Mouse (Mus musculus) c-Kit-positive CD71-positive TER-119-positive erythroid progenitor cells, embryonic 14.5 days (primary cell): ENCODE measurements around the gene Il12rb2.

ENCODE experiments used
- DNase-seq: peaks from one replicate; pipeline ENCODE4 v3.0.0-alpha.2; 2013; ENCODE audit warnings: low spot score

Gene Il12rb2

DNA sequence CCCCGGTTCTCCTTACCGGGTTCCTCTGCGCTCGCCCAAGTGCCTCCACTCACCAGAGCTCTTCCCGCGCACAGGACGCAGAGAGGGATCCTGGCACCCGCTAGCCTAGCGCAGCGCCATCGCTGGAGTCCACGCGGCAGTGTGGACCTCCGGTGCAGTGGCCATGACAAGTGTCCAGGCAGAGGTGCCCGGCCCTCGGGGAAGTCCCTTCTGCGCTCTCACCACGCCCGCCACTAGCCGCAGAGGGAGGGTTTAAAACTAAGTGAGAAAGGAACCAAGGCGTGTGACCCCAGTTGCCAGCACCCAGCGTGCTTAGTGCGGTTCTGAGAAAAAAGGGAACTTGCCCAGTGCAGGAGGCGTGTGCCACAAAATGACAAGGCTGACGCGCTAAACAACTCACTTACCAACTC is at the start of gene Il12rb2:
Gene Il12rb2, minus strand, starts transcription at position 207 of the 410 bp plus-strand sequence.
- DNase-seq, result no peak

- no peak for DNase-seq
These were observed 45.8 kb upstream of the Il12rb2 start for GRCm38 (mm10) chr6:67421761-67422160.

GRCm38 (mm10) chr6:67416557-67416956 is 40.6 kb upstream of the Il12rb2 start:
- DNase-seq, result no peak

GRCm38 (mm10) chr6:67415276-67415675 is 39.3 kb upstream of the Il12rb2 start:
- no peak for DNase-seq

DNA sequence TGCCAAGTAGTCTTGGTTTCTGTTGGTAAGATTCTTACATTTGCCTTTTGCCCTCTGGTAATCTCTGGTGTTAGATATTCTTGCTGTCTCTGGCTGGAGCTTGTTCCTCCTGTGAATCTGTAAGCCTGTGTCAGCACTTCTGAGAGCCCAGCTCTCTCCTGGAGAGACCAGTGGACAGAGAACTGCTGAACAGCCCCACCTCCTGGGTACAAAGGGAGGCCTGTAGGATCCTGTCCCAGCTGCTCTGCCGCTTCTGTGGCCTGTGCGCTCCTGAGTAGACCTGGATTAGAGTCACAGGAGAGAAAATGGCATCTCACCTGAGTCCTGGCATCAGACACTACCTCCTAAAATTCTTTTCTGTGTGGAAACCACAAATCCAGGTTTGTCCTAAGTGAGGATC is 37.4 kb upstream of the Il12rb2 start:
- DNase-seq, result no peak

GRCm38 (mm10) chr6:67405281-67405682 is 29.3 kb upstream of the Il12rb2 start:
- DNase-seq, result no peak

GRCm38 (mm10) chr6:67399551-67399950 is 23.6 kb upstream of the Il12rb2 start:
- no peak for DNase-seq

GRCm38 (mm10) chr6:67365785-67366184 is 10.2 kb downstream of the Il12rb2 start:
- no peak for DNase-seq

GRCm38 (mm10) chr6:67348065-67348464 is 27.9 kb downstream of the Il12rb2 start:
- DNase-seq, result no peak

- DNase-seq, result no peak
These were observed 36.5 kb downstream of the Il12rb2 start for GRCm38 (mm10) chr6:67339494-67339893.

DNA sequence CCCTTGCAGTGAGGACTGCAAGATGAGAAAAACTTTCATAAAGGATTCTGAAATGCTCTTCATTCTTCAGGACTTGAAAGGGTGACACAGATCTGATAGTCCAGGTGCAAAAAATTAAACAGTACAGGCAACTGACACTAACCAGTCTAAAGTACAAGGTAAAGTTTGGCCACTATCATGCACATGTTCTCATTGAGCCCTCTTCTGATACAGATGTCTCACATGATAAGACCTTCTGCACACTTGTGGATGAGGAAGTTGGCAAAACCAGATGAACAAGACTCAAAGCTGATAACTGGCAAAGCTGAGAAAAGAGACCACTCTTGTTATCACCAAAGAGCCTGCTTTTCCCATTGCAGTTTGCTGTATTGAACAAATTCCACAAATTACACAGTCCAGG is 38.0 kb downstream of the Il12rb2 start:
- DNase-seq, result peak; percentile 27

GRCm38 (mm10) chr6:67323788-67324187 is 52.2 kb downstream of the Il12rb2 start:
- DNase-seq, result no peak

DNA sequence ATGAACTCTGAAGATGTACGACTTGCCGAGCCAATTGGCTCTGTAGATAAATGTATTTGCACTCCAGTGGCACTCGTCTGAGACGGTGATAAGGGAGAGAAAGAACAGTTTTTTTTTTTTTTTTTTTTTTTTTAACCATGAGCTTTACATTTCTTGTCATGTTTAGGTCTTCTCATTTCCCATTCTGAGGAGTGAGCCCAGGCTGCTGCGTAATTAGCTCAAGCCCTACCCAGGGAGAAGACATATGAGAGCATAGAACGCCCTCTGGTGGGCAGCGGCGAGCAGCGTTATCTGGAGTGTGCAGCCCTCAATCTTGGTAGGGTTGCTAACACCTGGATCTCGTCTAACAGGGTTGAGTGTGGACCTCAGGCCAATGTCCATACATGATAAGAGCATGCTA is 57.5 kb downstream of the Il12rb2 start:
- DNase-seq, result peak; percentile 65

GRCm38 (mm10) chr6:67317827-67318338 is 58.1 kb downstream of the Il12rb2 start:
- DNase-seq, result no peak

GRCm38 (mm10) chr6:67317068-67317467 is 58.9 kb downstream of the Il12rb2 start:
- DNase-seq, result no peak

DNA sequence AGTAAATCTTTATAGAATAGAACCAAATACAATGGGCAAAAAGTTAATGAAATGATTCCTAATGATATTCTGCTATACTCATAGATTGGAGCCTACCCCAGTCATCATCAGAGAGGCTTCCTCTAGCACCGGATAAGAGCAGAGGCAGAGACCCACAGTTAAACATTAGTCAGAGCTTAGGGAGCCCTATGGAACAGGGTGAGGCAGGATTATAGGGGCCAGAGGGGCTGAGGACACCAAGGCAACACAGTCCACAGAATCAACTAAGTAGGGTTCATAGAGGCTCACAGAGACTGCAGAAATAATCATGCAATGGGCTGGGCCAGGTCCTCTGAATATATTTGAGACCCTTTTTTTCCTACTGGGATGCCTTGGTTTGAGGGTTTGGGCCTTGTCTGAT is 61.3 kb downstream of the Il12rb2 start:
- DNase-seq, result no peak

DNA sequence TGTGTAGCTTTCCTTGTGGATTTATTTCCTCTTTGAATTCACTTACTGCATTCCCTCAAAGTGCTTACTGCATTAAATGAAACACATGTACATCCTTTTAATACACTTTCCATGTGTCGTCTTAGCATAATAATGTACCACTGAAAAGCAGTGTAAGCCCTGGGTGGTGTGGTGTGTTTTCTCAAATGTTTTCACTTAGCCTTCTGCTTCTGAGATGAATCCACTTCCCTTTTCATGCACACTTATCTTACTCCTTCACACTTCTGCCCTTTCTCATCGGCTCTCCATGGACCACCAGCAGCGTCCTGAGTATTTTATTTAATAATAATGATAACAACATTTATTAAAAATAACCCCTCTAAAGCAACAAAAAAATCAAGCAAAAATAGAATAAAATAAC is 66.2 kb downstream of the Il12rb2 start:
- no peak for DNase-seq

DNA sequence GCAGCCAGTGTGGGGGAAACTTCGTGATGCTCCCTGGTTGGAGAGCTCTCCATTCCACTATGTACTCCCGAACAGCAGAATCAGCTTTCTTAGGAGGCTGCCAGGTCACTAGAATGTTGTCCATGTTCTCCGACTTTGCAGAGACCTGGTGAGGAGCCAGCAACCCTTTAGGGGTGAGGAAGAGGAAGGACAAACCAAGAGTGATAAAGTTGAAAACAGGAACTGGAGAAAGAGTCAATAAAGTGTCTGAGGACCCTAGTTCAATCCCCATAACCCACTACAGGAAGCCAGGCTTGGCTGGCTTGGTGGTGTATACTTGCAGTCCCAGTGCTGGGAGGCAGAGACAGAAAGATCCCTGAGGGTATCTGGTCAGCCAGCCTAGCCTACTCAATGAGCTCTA is 67.0 kb downstream of the Il12rb2 start:
- no peak for DNase-seq

DNA sequence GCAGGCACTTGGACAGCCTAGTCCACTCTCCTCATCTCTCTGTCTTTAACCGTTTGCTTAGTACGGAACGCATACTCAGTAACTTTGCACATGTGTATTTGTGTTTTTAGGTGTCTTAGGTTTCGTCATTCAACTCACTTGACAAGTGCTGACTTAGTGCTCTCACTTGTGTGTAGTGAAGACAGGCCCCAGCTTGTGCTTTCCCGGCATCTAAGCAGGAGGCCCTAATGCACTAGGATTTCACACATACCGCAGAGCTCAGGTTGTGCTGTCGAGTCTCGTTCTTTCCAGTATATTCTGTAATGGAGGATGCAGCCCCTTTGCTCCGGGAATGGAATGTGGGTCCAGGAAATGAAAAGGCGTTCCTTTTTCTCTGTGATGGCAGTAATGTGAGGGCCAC is 72.8 kb downstream of the Il12rb2 start:
- no peak for DNase-seq

DNA sequence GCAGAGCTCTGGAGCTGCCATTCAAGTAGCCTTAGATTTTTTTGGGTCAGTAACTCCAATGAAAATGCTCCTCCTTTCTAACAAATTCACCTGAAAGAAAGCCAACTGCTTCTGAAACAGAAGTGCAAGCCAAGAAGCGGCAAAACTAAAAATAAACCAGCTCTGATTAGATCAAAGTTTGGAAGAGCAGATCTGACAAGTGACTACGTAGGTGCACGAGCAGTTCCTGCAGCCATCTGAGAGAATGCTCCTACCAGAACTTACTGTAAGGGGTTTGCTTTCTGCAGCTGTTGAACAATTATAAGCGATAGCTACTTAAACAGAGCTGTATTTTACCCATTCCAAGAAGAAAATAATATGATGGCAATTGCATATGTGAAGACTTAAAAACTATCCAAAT is 73.5 kb downstream of the Il12rb2 start:
- no peak for DNase-seq

DNA sequence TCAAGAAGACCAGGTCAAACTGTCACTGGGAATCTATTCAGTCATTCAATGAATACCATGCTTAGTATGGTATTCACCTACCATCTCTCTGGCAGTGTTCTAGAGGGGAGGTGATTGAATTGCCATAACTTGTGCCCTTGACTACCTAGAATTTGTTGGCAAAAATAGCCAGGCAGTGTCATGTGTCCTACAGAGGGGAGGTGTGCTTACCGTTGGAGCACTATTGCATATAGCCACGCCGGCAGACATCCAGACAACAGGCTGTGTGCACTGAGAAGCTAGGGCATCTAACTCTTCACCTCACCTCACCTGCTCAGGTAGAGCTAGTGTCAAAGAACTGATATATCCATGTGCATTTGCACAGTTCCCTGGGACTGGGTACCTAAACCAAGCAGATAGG is 74.8 kb downstream of the Il12rb2 start:
- DNase-seq, result no peak

- DNase-seq, result no peak
These were observed 75.3 kb downstream of the Il12rb2 start for GRCm38 (mm10) chr6:67300710-67301163.

- DNase-seq, result no peak
These were observed 75.7 kb downstream of the Il12rb2 start for GRCm38 (mm10) chr6:67300300-67300699.

GRCm38 (mm10) chr6:67298742-67299141 is 77.2 kb downstream of the Il12rb2 start:
- no peak for DNase-seq

DNA sequence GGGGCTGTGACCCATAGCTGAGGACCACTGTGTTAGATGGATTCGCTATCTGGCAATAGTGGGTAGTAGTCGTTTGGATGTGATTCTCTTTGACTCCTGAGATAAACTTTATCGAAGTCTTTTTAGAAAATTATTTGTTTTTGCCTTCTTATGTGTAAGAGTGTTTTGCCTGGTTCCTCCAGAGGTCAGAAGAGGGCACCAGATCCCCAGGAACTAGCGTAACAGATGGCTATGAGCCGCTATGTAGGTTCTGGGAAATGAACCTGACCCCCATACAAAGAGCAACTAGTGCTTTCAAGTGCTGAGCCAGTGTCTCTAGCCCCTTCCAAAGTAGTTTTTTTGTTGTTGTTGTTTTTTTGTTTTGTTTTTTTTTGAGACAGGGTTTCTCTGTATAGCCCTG is 79.9 kb downstream of the Il12rb2 start:
- no peak for DNase-seq
